Mouse (Mus musculus): Measurements from ENCODE around the gene Tmed10. TPM values are rescaled to one million over a fixed set of nuclear protein-coding genes. Genes with fewer than 3 reads are reported as not detected.

Tmed10 gene
- total RNA-seq (2023) = 157 to 164 TPM (median 158 TPM) in 4 replicates

DNA sequence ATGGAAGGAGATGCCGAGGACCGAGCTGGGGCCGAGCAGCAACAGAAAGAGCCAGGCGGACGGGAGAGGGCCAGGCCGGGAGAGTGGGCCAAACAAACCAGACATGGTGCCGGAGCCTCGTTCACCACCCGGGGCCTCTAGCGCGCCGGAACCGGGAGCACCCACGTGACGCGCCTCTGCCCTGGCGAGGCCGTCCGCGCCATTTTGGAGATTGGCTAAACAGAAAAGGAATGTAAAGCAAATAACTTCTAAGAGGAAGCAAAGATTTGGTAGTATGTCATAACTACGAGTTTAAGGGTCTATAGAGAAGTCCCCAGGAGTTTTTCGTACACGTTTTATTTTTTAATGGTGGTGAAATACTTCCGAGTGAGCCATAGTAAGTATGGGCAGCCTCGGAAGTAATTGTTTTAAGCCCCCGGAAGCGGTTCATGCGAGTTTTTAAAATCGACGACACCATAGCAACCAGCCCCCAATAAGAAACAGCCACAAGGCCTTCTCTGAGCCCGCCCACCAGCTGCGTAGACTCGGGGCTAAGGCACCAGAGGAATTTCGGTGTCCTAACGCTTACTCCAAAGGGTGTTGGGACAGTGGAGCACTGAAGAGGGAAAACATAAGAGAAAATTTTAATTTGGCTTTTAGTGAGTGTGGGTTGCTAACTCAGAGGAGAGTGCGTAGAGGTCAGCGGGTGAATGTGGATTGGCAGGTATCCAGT, at the start of gene Tmed10:
TSS of gene Tmed10 (minus strand) at position 287 of the 712 bp plus-strand sequence.

DNA sequence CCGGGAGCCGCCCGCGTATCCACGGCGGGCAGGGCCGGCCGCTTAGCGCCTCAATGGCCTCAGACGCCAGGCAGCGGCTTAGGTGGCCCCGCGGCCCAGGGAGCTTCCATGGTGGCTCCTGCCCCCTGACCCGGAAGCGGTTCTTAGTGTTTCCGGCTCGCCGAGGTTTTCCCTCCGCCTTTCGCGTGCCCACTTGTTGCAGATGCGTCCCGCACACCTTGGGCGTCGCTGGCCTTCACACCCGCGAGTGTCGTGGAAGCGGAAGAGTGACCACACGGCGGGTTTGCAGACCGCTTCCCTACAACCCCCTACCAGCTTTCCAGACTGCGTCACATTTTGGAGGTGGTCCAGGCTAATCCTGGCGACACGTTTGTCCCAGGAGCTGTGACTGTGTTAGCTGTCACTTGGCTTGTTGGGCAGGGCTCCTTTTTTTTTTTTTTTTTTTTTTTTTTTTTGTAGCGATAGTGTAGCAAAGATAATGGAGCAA, 35.4 kb downstream of the Tmed10 start, which contains the start of gene Nek9:
TSS of gene Nek9 (minus strand) at position 120 of the 487 bp plus-strand sequence.

Other genes starting within 250 kb of the Tmed10 start
- 1.4 to 2.8 TPM (median 1.8 TPM) in 4 replicates for gene Rps6kl1, start 223.6 kb downstream of the Tmed10 start, total RNA-seq (2023)
- gene Pgf, start 197.1 kb downstream of the Tmed10 start, total RNA-seq (2023) = 0.34 to 1.6 TPM in 2 of 4 replicates, not detected in the others
- 90.5 to 126 TPM (median 107 TPM) in 4 replicates for gene Eif2b2, start 155.4 kb downstream of the Tmed10 start, total RNA-seq (2023)
- 15.7 to 16.5 TPM (median 16.1 TPM) in 4 replicates for gene Mlh3, start 104.2 kb downstream of the Tmed10 start, total RNA-seq (2023)
- gene Acyp1, start 86.4 kb downstream of the Tmed10 start, total RNA-seq (2023) = 16.5 to 20.9 TPM (median 19.6 TPM) in 4 replicates
- gene Zc2hc1c, start 86.3 kb downstream of the Tmed10 start, total RNA-seq (2023) = 0.16 to 0.20 TPM in 2 of 4 replicates, not detected in the others
- gene Nek9, start 35.5 kb downstream of the Tmed10 start, total RNA-seq (2023) = 64.5 to 67.5 TPM (median 65.8 TPM) in 4 replicates
- gene Fos, start 99.0 kb upstream of the Tmed10 start, total RNA-seq (2023) = 1,623 to 2,651 TPM (median 2,054 TPM) in 4 replicates
- 1.3 to 2.1 TPM (median 1.9 TPM) in 4 replicates for gene Jdp2, start 224.2 kb upstream of the Tmed10 start, total RNA-seq (2023)

All from B cell, adult 62 days (primary cell).